Mouse (Mus musculus) cerebellum, adult 9-11 months (tissue): ENCODE measurements at regions not wholly inside any gene's neighbourhood (a gene's known extent, or its start where the extent isn't known, plus 50 kb on each side); places are given as distances from the start of the nearest gene placed in this dataset.

Experiments
- DNase-seq: peaks from one replicate; pipeline ENCODE4 v3.0.0; 2022

- DNase-seq: no peak
Measured at GRCm38 (mm10) chr16:21274012-21274528, 69.5 kb downstream of the Ephb3 start.

- no peak for DNase-seq
Measured at GRCm38 (mm10) chr16:21277789-21278342, 73.3 kb downstream of the Ephb3 start.

DNA sequence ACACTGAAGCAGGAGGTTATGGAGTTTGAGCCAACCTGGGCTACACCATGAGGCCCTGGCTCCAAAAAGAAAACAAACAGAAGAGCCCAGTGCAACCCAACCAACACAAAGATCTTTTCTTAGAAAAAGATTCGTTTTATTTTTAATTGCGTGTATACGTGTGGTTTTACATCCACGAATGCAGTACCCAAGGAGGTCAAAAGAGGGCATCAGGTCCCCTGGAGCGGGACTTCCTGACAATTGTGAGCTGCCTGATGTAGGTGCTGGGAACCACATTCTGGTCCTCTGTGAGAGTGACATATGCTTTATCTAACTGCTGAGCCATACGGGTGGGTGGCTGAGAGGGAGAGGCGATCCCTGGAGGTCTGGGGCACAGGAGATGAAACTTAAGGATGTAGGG is 73.8 kb downstream of the Ephb3 start:
- no peak for DNase-seq

GRCm38 (mm10) chr16:21280200-21280627 is 75.7 kb downstream of the Ephb3 start:
- no peak for DNase-seq

DNA sequence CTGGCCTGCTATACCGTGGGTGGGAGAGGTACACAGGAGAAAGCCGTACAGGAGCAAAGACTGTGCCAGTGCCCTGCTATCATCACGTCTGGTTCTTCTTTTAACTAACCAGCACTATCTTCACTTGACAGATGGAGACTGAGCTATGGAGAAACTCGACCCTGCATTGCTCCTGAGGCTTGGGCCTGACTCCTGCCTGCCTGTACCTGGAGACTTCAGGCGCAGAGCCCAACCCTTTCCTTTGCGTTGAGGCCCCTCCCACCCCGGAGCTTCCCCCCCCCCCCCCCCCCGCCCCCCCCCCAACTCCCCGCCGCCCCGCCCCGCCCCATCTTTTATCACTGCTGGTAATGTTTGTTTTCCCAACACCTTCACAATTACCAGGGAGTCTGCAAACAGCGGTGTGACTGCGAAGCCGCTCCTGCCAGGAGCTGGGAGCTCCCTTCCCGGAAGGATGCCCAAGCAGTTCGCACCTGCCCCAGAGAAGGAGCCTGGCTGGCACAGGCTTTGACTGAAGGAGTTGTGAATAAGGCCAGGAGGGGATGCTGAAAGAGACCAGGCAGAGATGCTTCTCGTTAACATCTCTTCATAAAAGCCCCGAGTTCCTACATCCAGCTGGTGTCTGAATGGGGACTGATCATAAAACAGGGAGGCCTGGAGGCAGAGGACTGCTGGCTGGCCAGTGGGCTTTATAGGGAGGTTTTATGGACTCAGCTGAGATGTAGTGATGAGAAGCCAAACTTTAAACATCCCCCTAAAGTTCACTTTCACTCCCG is 77.6 kb downstream of the Ephb3 start:
- DNase-seq: no peak

GRCm38 (mm10) chr16:21286099-21286498 is 81.5 kb downstream of the Ephb3 start:
- no peak for DNase-seq

- DNase-seq: no peak
Measured at GRCm38 (mm10) chr16:21289528-21289927, 85.0 kb downstream of the Ephb3 start.

DNA sequence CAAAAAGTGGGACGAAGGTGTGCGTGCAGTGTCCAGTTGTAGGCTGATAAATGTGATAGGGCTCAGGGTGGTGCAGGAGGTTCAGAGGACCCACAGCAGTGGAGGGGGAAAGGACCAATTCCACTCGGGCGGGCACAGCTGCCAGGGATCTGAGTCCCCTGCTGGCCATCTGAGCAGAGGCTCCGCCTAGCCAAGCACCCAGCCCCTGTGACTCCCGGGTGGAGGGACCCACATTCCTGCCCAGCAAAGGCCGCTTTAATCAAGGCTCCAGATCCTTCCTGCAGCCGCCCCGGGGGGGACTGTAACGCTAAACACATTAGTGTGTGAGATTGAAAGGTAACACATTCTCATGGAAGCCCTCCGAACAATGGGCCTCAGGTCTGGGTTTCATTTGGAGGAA is 88.5 kb downstream of the Ephb3 start:
- DNase-seq: no peak

DNA sequence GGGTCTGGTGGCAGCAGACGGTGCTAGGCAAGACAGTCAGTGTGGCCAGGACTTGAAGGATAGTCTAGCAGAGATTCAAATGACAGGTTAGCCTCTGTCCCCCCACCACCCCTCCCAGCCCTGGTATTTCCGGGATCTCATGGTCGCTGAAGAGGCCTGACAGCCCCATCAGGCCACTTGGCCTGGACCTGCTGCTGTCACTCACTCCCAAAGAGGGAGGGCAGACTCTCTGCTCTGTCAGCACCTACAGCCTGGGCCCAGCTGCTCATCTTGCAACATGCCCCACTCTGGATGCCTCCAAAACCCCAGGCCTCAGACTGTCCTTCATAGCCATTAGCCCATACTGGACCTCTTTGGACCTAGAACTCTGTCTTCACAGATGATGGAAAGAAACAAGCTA is 89.0 kb downstream of the Ephb3 start:
- DNase-seq: no peak

- DNase-seq: no peak
Measured at GRCm38 (mm10) chr16:21294677-21295411, 90.3 kb downstream of the Ephb3 start.

- no peak for DNase-seq
Measured at GRCm38 (mm10) chr16:21295956-21296733, 91.6 kb downstream of the Ephb3 start.

DNA sequence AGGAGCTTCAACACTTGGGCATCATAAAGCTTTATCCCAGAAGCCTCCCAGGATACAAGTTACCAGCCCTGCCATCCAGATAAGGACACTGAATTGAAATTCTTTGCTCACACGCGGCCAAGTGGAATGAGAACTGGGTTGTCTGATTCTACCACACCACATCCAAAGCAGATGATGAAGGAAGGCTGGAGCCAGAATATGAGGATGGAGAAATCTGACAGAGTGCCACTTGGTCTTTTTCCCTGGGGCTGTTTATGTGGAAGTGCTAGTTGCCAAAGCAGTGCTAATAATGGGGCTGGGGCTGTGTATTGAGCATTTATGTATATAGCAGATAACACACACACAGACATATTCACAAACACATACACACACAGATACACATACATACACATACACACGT is 92.2 kb downstream of the Ephb3 start:
- DNase-seq: no peak

- no peak for DNase-seq
Measured at GRCm38 (mm10) chr16:21298866-21299265, 94.3 kb downstream of the Ephb3 start.

DNA sequence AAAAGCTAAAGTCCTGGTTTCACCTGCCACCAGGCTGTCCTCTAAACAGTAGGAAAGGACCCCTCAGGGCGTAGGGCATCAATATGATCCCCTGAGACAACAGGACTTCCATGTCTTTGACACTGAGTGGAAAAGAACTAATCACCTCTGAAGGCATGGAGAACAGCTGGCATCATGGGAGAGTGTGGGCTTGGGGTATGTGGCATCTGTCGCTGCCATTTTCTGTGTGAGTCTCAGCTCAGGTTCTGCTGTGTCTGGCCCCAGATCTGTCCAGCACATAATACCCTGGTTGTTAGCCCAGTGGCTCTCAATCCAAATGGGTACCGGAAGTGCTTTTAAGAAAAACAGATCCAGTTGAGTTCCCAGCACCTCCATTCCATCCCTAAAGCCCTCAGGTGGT is 101.3 kb downstream of the Ephb3 start:
- no peak for DNase-seq

- DNase-seq: no peak
Measured at GRCm38 (mm10) chr16:21308513-21308912, 104.0 kb downstream of the Ephb3 start.

GRCm38 (mm10) chr16:21310636-21311615 is 106.4 kb downstream of the Ephb3 start:
- peak; percentile 53 for DNase-seq

GRCm38 (mm10) chr16:21311781-21312180 is 107.2 kb downstream of the Ephb3 start:
- DNase-seq: no peak

DNA sequence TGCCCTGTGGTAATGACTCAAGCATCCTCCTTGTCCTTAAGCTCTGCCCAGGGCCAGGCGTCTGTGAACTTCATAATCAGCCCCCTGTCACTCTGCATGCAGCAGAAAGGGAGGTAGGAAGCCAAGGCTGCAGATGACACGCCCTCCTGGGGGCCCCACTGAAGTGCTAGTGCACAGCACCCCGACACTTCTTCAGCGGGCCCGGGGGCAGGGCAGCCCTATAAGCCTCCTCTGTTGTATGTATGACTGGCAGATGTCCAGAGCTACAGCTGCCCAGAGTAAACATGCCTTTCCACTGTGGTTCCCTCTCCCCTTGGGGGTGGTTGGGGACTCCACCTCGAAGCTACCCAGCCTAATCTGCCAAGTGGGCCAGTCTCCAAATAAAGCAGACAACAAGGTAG is 107.2 kb upstream of the Vps8 start:
- no peak for DNase-seq

DNA sequence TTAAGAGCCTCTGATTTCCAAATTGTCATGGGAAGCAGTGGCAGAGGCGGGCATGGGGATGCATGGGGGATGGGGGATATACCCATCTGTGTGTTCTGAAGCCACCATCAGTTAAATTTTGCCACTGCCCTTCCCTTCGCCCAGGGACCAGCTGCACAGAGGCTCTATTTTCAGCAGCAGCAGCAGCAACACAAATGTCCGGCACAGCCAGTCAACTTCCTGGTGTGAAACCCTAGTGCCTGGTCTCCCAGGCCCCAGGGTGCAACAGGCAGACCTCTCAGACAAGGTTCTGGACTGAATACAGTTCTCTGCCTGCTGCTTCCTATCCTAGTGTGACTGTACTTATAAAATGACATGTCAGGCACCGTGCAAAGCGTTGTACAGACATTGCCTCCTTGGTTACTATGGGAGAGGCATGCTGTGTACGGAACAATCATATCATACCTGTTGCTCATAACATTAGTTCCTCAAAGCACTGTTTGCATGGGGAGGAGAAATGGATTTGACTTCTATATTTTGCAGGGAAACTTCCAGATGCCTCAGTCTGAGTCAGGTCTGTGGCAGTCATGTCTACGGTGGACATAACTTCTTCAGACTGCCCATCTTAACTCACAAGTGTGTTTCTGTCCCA is 104.8 kb upstream of the Vps8 start:
- no peak for DNase-seq

DNA sequence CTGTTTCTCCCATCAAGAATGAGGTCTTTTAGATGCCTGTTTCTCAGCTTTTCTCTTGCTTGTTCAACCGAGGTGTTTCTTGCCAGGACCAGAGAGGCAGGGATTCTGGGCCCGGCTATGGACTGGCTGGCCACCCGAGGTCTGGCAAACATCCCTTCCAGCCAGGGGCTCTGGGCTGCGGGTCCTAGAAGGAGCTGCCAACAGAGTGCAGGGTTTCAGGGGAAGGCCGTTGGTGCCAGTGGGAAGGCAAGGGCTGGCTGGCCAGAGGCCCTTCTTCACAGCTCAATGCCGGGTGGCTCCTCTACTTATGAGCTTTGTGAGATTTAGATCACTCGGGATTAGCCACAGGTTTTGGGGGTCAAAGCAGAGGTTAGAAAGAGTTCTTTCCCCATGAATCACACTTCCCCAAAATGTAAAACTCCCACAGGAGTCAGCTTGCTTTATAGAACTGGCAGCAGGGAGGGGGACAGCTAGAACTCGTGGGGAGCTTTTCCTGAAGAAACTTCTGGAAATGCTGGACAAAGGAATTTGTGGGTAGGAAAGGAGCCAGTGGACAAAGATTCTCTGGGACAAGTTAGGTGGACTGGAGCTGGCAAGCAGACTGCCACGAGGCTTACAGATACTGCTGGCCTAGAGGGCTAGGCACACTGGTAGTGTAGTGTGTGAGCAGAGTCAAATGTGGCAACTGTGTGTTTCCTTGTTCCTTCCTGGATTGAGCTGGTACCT is 104.1 kb upstream of the Vps8 start:
- DNase-seq: no peak

- DNase-seq: no peak
Measured at GRCm38 (mm10) chr16:21320284-21320683, 102.6 kb upstream of the Vps8 start.
